Mouse (Mus musculus) midbrain, embryonic 14.5 days (tissue): ENCODE measurements around the gene Ankrd50. TPM values are rescaled to one million over a fixed set of nuclear protein-coding genes. Genes with fewer than 3 reads are reported as not detected.

Experiments
- ATAC-seq: fragments of 200-750 bp; cut with Nextera tagmentation; 2 replicates; pipeline ENCODE4 v1.8.0; 2017; ENCODE audit warnings: moderate number of reproducible peaks, moderate library complexity; ENCODE audit not compliant: low FRiP score, low TSS enrichment
- DNase-seq: peaks from one replicate; pipeline ENCODE4 v3.0.0-alpha.2; 2015
- H3K27ac ChIP-seq: fragments of 300-500 bp; sonication (generic); replicated peaks from 2 replicates; pipeline ENCODE4 v1.5.1; 2014; ENCODE audit warnings: mild to moderate bottlenecking, low read depth, low read length, moderate library complexity
- H3K27me3 ChIP-seq: fragments of 300-500 bp; sonication (generic); 2 replicates; pipeline ENCODE4 v1.6.1; 2014; ENCODE audit warnings: low read length, control low read depth, mixed read lengths; ENCODE audit not compliant: control insufficient read depth, insufficient read depth
- H3K36me3 ChIP-seq: fragments of 300-500 bp; sonication (generic); 2 replicates; pipeline ENCODE4 v1.6.1; 2014; ENCODE audit warnings: low read length, control low read depth; ENCODE audit not compliant: control insufficient read depth, insufficient read depth
- H3K4me1 ChIP-seq: fragments of 300-500 bp; sonication (generic); 2 replicates; pipeline ENCODE4 v1.6.1; 2014; ENCODE audit warnings: mild to moderate bottlenecking, antibody characterized with exemption, low read length, control low read depth; ENCODE audit not compliant: control insufficient read depth, insufficient read depth
- H3K4me2 ChIP-seq: fragments of 300-500 bp; sonication (generic); 2 replicates; pipeline ENCODE4 v1.6.1; 2014; ENCODE audit warnings: mild to moderate bottlenecking, low read length, moderate library complexity
- H3K4me3 ChIP-seq: fragments of 300-500 bp; sonication (generic); replicated peaks from 2 replicates; pipeline ENCODE4 v1.5.1; 2014; ENCODE audit warnings: low read depth, low read length
- H3K9ac ChIP-seq: fragments of 300-500 bp; sonication (generic); replicated peaks from 2 replicates; pipeline ENCODE4 v1.6.1; 2014; ENCODE audit warnings: mild to moderate bottlenecking, low read length, moderate library complexity
- H3K9me3 ChIP-seq: fragments of 300-500 bp; sonication (generic); 2 replicates; pipeline ENCODE4 v1.6.1; 2016; ENCODE audit warnings: low read length, control low read depth, mixed read lengths; ENCODE audit not compliant: control insufficient read depth
- WGBS: fragments of 180-500 bp; shearing (Covaris S2); extraction: QIAGEN DNeasy Blood & Tissue Kit; methylation state at CpG from one replicate; pipeline ENCODE4 v1.1.7; 2014; 5-methylcytosine and 5-hydroxymethylcytosine counted together
- polyA plus RNA-seq: library from polyadenylated mRNA; unstranded; fragments of >200 nt; fragmentation: Nextera tagmentation; extraction: Ambion mirVana; gene quantifications from 2 replicates; pipeline ENCODE4 v1.2.1, GENCODE M21; 2014

Ankrd50 gene
- polyA plus RNA-seq, 1 experiment from 2014 or later, result 37.1 TPM

DNA sequence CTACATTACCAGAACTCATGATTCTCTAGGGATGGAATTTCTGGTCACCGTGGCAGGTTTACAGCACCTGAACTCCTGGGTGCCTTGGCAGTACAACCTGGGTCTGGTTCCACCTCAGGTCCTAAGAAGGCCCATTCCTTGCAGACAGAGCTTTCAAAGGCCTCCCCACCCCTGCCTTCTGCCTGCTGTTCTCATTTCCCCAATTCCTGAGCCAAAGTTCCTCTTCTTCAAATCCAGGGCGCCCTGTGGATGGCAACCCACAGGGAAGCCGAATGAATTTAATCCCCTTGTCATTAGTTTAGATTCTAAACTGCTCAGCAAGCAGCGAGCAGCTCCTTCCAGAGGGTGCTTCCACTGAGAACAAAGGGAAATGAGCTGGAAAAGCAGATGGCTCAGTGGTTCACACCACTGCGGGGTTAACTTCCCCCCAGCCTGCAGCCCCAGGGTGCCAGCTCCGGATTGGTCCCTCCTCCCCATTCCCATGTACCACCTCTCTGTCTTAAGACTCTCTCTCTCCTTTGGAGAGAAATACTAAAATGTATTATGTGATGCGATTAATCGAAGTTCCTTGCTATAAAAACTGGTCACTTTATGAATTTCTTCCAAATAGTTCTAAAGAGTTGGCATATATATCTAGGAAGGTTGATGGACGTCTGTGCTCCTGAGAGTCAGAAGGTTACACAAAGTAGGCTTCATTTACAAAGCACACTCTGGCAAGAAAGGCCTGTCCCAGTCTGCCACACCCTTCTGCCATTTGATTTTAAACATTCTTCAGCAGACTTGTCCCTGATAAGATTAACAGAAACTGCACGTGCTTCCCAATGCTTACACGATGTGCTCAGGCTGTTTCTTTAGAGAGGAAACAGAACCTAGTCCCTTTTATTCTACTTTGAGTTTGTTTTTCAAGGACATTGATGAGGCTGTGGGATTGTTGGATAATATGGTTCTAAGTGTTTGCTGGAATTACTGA, 50.9 kb downstream of the Ankrd50 start:
- H3K9me3 ChIP-seq, result no peaks in the 10 kb centered on the region
- DNase-seq (peak; percentile 37), ATAC-seq (no peak)
- no peak overlapping the region for H3K9ac ChIP-seq
- H3K4me2 ChIP-seq, result no peak overlapping the region
- WGBS, result 11% methylated on average over 11 of the region's 11 CpGs
- no peak overlapping the region for H3K4me3 ChIP-seq
- H3K4me1 ChIP-seq, result peaks cover 9% of the 10 kb centered on the region
- no peak overlapping the region for H3K27ac ChIP-seq
- H3K27me3 ChIP-seq, result no peaks in the 10 kb centered on the region
- no peaks in the 10 kb centered on the region for H3K36me3 ChIP-seq

DNA sequence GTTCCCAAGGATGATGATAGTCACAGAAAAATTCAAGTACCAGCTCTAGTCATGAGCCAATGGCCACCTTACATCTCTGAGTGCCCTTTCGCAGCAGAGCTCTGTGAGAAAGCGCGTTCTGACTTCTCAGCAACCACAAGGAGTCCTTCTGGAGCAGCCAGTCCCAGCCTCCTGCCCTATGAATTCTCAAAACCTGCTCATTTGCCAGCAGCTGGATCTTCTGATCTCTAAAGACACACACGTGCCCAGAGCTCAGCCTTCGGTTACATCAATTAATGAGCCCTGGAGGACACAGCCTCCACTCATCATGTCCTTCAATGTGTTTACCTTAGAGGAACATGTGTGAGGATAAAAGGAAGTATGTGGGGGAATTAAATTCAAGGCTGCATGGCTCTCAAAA, 53.2 kb downstream of the Ankrd50 start:
- ATAC-seq (no peak), DNase-seq (peak; percentile 22)
- H3K9ac ChIP-seq, result no peak overlapping the region
- 73% methylated on average over 5 of the region's 5 CpGs for WGBS
- no peaks in the 10 kb centered on the region for H3K9me3 ChIP-seq
- H3K36me3 ChIP-seq, result no peaks in the 10 kb centered on the region
- no peak overlapping the region for H3K27ac ChIP-seq
- no peak overlapping the region for H3K4me2 ChIP-seq
- H3K27me3 ChIP-seq, result no peaks in the 10 kb centered on the region
- no peak overlapping the region for H3K4me3 ChIP-seq
- peaks cover 9% of the 10 kb centered on the region for H3K4me1 ChIP-seq

DNA sequence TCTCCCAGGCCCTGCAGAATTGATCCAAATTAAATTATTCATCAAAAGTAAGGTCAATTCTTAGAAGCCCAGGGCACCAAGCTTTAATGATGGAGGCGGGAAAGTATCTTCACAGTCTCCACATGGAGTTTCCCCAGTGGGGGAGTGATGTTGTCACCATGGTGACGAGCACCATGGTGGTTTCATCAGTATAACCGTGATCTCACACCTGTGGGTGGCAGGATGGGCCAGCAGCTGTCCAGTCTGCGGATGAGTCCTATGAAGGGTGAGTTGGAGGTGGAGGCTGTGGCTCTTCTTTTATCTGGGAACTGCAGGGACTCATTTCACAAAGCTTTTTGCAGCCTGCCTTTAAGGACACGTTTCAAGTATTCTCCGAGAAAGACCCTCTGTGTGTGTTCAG, 53.6 kb downstream of the Ankrd50 start:
- Histone ChIP-seq H3K4me1 (peaks cover 9% of the 10 kb centered on the region), H3K36me3 (no peaks in the 10 kb centered on the region), H3K4me3 (no peak overlapping the region), H3K27me3 (no peaks in the 10 kb centered on the region), H3K27ac (no peak overlapping the region), H3K4me2 (no peak overlapping the region), H3K9ac (no peak overlapping the region), H3K9me3 (no peaks in the 10 kb centered on the region)
- ATAC-seq (no peak), DNase-seq (peak; percentile 45)
- WGBS, result 65% methylated on average over 6 of the region's 6 CpGs

DNA sequence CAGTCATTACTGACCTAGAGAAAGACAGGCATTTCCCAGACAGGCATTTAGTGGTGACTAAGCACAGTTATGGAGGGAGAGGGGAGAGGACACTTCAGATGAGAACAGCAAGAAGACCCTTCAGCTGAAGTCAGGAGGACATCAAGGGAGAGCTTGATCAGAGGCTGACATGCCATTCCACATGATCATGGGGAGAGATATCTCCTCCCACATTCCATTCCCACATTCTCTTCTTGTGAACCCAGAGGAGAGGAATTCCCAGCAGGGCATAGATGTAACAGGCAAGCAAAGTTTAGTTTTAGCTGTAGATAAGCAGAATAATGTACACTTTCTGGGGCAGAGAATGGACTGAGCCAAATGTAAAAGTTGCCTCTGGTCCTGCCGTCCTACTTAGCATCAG, 57.4 kb downstream of the Ankrd50 start:
- no peaks in the 10 kb centered on the region for H3K36me3 ChIP-seq
- no peak for ATAC-seq
- no peaks in the 10 kb centered on the region for H3K27me3 ChIP-seq
- H3K9me3 ChIP-seq, result no peaks in the 10 kb centered on the region
- H3K4me2 ChIP-seq, result no peak overlapping the region
- H3K27ac ChIP-seq, result no peak overlapping the region
- no peaks in the 10 kb centered on the region for H3K4me1 ChIP-seq
- no peak overlapping the region for H3K4me3 ChIP-seq
- 88% methylated on average over 1 of the region's 1 CpGs for WGBS
- H3K9ac ChIP-seq, result no peak overlapping the region
- no peak for DNase-seq

DNA sequence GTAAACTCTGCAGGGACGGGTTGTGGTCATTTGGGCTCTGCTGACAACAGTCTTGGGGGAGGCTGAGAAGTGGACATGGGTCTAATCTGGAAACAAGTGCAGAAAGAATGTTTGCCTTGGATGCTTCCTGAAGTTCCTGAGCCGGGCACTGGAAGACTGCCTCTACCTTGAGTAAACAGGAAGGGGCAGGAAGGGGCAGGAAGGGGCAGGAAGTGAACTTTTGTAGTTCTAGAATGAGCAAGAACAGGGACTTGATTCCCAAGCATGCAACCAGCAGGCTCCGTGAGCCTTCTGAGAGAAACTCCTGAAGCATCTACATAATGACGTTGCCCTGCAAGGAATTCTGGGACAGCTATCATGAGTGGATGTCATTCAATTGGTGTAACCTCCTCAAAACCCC, 60.7 kb downstream of the Ankrd50 start:
- Histone ChIP-seq H3K9me3 (no peaks in the 10 kb centered on the region), H3K4me3 (no peak overlapping the region), H3K27me3 (no peaks in the 10 kb centered on the region), H3K4me2 (no peak overlapping the region), H3K4me1 (no peaks in the 10 kb centered on the region), H3K27ac (no peak overlapping the region), H3K9ac (no peak overlapping the region), H3K36me3 (no peaks in the 10 kb centered on the region)
- ATAC-seq (no peak), DNase-seq (no peak)
- WGBS, result 84% methylated on average over 4 of the region's 4 CpGs

DNA sequence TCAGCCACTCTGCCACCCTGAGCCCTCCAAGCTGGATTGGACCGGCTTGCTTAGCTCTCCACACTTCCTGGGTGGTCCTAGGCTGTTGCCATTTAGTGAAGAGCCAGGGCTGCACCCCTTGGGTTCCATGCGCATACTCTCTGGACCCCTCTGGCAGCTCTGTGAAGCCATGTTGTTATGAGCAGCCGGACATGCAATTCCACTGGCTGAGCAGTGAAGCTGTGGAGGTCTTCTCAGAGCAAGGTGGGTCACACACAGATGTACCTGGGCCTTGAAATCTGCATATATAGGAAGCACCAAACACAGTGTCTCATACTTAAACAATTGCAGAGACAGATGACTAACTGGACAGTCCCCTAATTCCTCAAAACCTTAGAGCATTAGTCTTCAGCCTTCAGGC, 64.7 kb downstream of the Ankrd50 start:
- no peaks in the 10 kb centered on the region for H3K4me1 ChIP-seq
- no peak overlapping the region for H3K9ac ChIP-seq
- WGBS, result 89% methylated on average over 3 of the region's 3 CpGs

DNA sequence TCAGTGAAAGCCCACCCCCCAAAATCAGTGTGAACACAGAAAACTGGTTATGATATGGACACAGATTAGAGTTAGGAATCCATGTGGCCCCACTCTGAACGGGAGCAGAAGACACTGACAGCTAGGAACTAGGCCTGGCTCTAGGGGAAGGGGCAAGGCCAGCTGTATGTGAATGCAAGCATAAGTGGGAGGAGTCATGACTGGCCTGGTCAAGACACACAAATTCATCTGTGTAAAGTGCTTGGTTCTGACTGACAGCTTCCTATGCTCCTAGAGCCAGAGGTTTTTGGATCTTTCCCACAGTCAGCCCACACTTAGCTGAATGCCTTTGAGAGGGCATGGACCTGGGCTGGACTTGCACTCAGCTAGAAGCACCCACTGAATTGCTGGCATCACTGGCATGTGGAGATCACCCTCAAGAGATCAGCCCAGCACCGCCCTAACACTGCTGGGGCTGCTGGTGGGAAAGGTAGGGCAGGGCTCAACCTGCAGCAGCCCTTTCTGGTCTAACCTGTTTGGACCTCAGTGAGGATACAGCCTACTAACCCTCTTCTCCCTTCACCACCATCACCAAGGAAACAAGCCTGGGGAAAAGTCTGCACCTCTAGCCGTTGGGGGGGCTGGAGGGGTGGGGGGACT, 69.2 kb downstream of the Ankrd50 start:
- 81% methylated on average over 3 of the region's 3 CpGs for WGBS
- Histone ChIP-seq H3K9me3 (no peaks in the 10 kb centered on the region), H3K4me1 (no peaks in the 10 kb centered on the region), H3K36me3 (no peaks in the 10 kb centered on the region), H3K27me3 (no peaks in the 10 kb centered on the region), H3K9ac (no peak overlapping the region), H3K4me3 (no peak overlapping the region), H3K27ac (no peak overlapping the region), H3K4me2 (no peak overlapping the region)
- ATAC-seq (no peak), DNase-seq (no peak)

More for the DNA sequence above, 64.7 kb downstream of the Ankrd50 start:
- Histone ChIP-seq H3K9me3 (no peaks in the 10 kb centered on the region), H3K4me3 (no peak overlapping the region), H3K36me3 (no peaks in the 10 kb centered on the region), H3K27me3 (no peaks in the 10 kb centered on the region), H3K4me2 (no peak overlapping the region), H3K27ac (no peak overlapping the region)
- ATAC-seq (no peak), DNase-seq (no peak)
